Mouse (Mus musculus) forebrain, embryonic 10.5 days (tissue): ENCODE results near the gene Trak1. TPM values are rescaled to one million over a fixed set of nuclear protein-coding genes. Genes with fewer than 3 reads are reported as not detected.

Experiments
- DNase-seq: peaks from one replicate; pipeline ENCODE4 v3.0.0-alpha.2; 2017; ENCODE audit warnings: low spot score; ENCODE audit errors: extremely low spot score
- H3K27ac ChIP-seq: fragments of 300-500 bp; sonication (generic); 2 replicates; pipeline ENCODE4 v1.5.1; 2016; ENCODE audit warnings: mild to moderate bottlenecking
- H3K27me3 ChIP-seq: fragments of 300-500 bp; sonication (generic); 2 replicates; pipeline ENCODE4 v1.6.1; 2016; ENCODE audit warnings: mild to moderate bottlenecking; ENCODE audit not compliant: poor library complexity, severe bottlenecking
- H3K36me3 ChIP-seq: fragments of 300-500 bp; sonication (generic); replicated peaks from 2 replicates; pipeline ENCODE4 v1.6.1; 2016; ENCODE audit warnings: mild to moderate bottlenecking, moderate library complexity
- H3K4me1 ChIP-seq: fragments of 300-500 bp; sonication (generic); 2 replicates; pipeline ENCODE4 v1.6.1; 2016
- H3K4me3 ChIP-seq: fragments of 300-500 bp; sonication (generic); 2 replicates; pipeline ENCODE4 v1.5.1; 2016; ENCODE audit warnings: mild to moderate bottlenecking, moderate library complexity
- H3K9me3 ChIP-seq: fragments of 300-500 bp; sonication (generic); 2 replicates; pipeline ENCODE4 v1.6.1; 2016; ENCODE audit warnings: mild to moderate bottlenecking, moderate library complexity
- WGBS: fragments of 180-500 bp; shearing (Covaris S2); methylation state at CpG from one replicate; pipeline ENCODE4 v1.1.7; 2016; 5-methylcytosine and 5-hydroxymethylcytosine counted together
- polyA plus RNA-seq: library from polyadenylated mRNA; unstranded; fragments of >200 nt; fragmentation: Nextera tagmentation; extraction: Ambion mirVana; gene quantifications from 2 replicates; pipeline ENCODE4 v1.2.1, GENCODE M21; 2016

The Trak1 gene
- polyA plus RNA-seq, 1 experiment from 2014 or later: 27.4 TPM

- WGBS: 93% methylated on average over 15 of the region's 15 CpGs
Observed at GRCm38 (mm10) chr9:121345427-121346130, 48.3 kb downstream of the Trak1 start.

GRCm38 (mm10) chr9:121346635-121347034 is 49.3 kb downstream of the Trak1 start:
- H3K27me3 ChIP-seq: no peaks in the 10 kb centered on the region
- WGBS: 80% methylated on average over 5 of the region's 5 CpGs
- peak overlapping the region; percentile 63 for H3K27ac ChIP-seq

More at GRCm38 (mm10) chr9:121345427-121346130, 48.3 kb downstream of the Trak1 start:
- DNase-seq: no peak
- H3K36me3 ChIP-seq: peaks cover 35% of the 10 kb centered on the region
- no peaks in the 10 kb centered on the region for H3K9me3 ChIP-seq
- H3K4me1 ChIP-seq: peaks cover 85% of the 10 kb centered on the region
- H3K27ac ChIP-seq: peak overlapping the region; percentile 60; the same call in 1 of the 2 replicates
- H3K4me3 ChIP-seq: no peak overlapping the region
- H3K27me3 ChIP-seq: no peaks in the 10 kb centered on the region

GRCm38 (mm10) chr9:121347981-121348380 is 50.7 kb downstream of the Trak1 start:
- DNase-seq: peak; percentile 19
- no peaks in the 10 kb centered on the region for H3K27me3 ChIP-seq
- no peaks in the 10 kb centered on the region for H3K9me3 ChIP-seq
- H3K4me1 ChIP-seq: peaks cover 91% of the 10 kb centered on the region
- no peak overlapping the region; the same call in 1 of the 2 replicates for H3K4me3 ChIP-seq
- H3K36me3 ChIP-seq: peaks cover 18% of the 10 kb centered on the region
- WGBS: 40% methylated on average over 10 of the region's 10 CpGs
- peak overlapping the region; percentile 82 for H3K27ac ChIP-seq

More at GRCm38 (mm10) chr9:121346635-121347034, 49.3 kb downstream of the Trak1 start:
- H3K4me3 ChIP-seq: no peak overlapping the region
- no peaks in the 10 kb centered on the region for H3K9me3 ChIP-seq
- peaks cover 91% of the 10 kb centered on the region for H3K4me1 ChIP-seq
- H3K36me3 ChIP-seq: peaks cover 30% of the 10 kb centered on the region
- no peak for DNase-seq

- no peaks in the 10 kb centered on the region for H3K27me3 ChIP-seq
- no peaks in the 10 kb centered on the region for H3K9me3 ChIP-seq
- 5% methylated on average over 5 of the region's 5 CpGs for WGBS
- peaks cover 91% of the 10 kb centered on the region for H3K4me1 ChIP-seq
- peaks cover 18% of the 10 kb centered on the region for H3K36me3 ChIP-seq
- peak overlapping the region; percentile 9; the same call in 1 of the 2 replicates for H3K4me3 ChIP-seq
- peak overlapping the region; percentile 82 for H3K27ac ChIP-seq
- peak; percentile 58 for DNase-seq
Observed at GRCm38 (mm10) chr9:121348476-121348875, 51.2 kb downstream of the Trak1 start.

GRCm38 (mm10) chr9:121349111-121349510 is 51.8 kb downstream of the Trak1 start:
- Histone ChIP-seq H3K27ac (peak overlapping the region; percentile 82), H3K4me1 (peaks cover 85% of the 10 kb centered on the region)
- WGBS: 86% methylated on average over 8 of the region's 8 CpGs

GRCm38 (mm10) chr9:121350601-121351000 is 53.3 kb downstream of the Trak1 start:
- no peaks in the 10 kb centered on the region for H3K27me3 ChIP-seq
- peak overlapping the region; percentile 73 for H3K27ac ChIP-seq
- H3K36me3 ChIP-seq: peaks cover 7% of the 10 kb centered on the region
- 39% methylated on average over 3 of the region's 3 CpGs for WGBS
- DNase-seq: peak; percentile 14
- peaks cover 85% of the 10 kb centered on the region for H3K4me1 ChIP-seq
- no peak overlapping the region for H3K4me3 ChIP-seq
- H3K9me3 ChIP-seq: no peaks in the 10 kb centered on the region

More at GRCm38 (mm10) chr9:121349111-121349510, 51.8 kb downstream of the Trak1 start:
- Histone ChIP-seq H3K27me3 (no peaks in the 10 kb centered on the region), H3K9me3 (no peaks in the 10 kb centered on the region), H3K4me3 (no peak overlapping the region), H3K36me3 (peaks cover 18% of the 10 kb centered on the region)
- DNase-seq: no peak

- Histone ChIP-seq H3K4me3 (no peak overlapping the region), H3K9me3 (no peaks in the 10 kb centered on the region), H3K27ac (peak overlapping the region; percentile 73), H3K27me3 (no peaks in the 10 kb centered on the region), H3K4me1 (peaks cover 85% of the 10 kb centered on the region), H3K36me3 (no peaks in the 10 kb centered on the region)
- no peak for DNase-seq
- WGBS: 59% methylated on average over 9 of the region's 9 CpGs
Observed at GRCm38 (mm10) chr9:121351388-121352078, 54.2 kb downstream of the Trak1 start.

- 33% methylated on average over 11 of the region's 11 CpGs for WGBS
- Histone ChIP-seq H3K4me1 (peaks cover 85% of the 10 kb centered on the region), H3K9me3 (no peaks in the 10 kb centered on the region)
Observed at GRCm38 (mm10) chr9:121352131-121352606, 54.9 kb downstream of the Trak1 start.

GRCm38 (mm10) chr9:121352726-121353125 is 55.4 kb downstream of the Trak1 start:
- H3K4me1 ChIP-seq: peaks cover 85% of the 10 kb centered on the region
- H3K36me3 ChIP-seq: peaks cover 4% of the 10 kb centered on the region; the same call in 1 of the 2 replicates
- H3K4me3 ChIP-seq: no peak overlapping the region
- WGBS: 89% methylated on average over 9 of the region's 9 CpGs
- no peaks in the 10 kb centered on the region for H3K9me3 ChIP-seq
- H3K27ac ChIP-seq: peak overlapping the region; percentile 73
- no peaks in the 10 kb centered on the region for H3K27me3 ChIP-seq
- DNase-seq: no peak

More at GRCm38 (mm10) chr9:121352131-121352606, 54.9 kb downstream of the Trak1 start:
- Histone ChIP-seq H3K4me3 (no peak overlapping the region), H3K36me3 (no peaks in the 10 kb centered on the region), H3K27ac (peak overlapping the region; percentile 73), H3K27me3 (no peaks in the 10 kb centered on the region)
- DNase-seq: peak; percentile 36

GRCm38 (mm10) chr9:121354792-121355390 is 57.6 kb downstream of the Trak1 start:
- peaks cover 9% of the 10 kb centered on the region; the same call in 1 of the 2 replicates for H3K36me3 ChIP-seq
- no peaks in the 10 kb centered on the region for H3K9me3 ChIP-seq
- H3K27me3 ChIP-seq: no peaks in the 10 kb centered on the region
- no peak overlapping the region for H3K4me3 ChIP-seq
- WGBS: 80% methylated on average over 4 of the region's 4 CpGs
- peaks cover 83% of the 10 kb centered on the region for H3K4me1 ChIP-seq
- peak; percentile 26 for DNase-seq
- peak overlapping the region; percentile 66; the same call in 1 of the 2 replicates for H3K27ac ChIP-seq

- Histone ChIP-seq H3K4me3 (no peak overlapping the region), H3K27me3 (no peaks in the 10 kb centered on the region), H3K9me3 (no peaks in the 10 kb centered on the region), H3K4me1 (peaks cover 85% of the 10 kb centered on the region), H3K36me3 (peaks cover 9% of the 10 kb centered on the region; the same call in 1 of the 2 replicates), H3K27ac (peak overlapping the region; percentile 66)
- WGBS: 81% methylated on average over 9 of the region's 9 CpGs
- no peak for DNase-seq
Observed at GRCm38 (mm10) chr9:121355431-121356141, 58.3 kb downstream of the Trak1 start.

GRCm38 (mm10) chr9:121357102-121357501 is 59.8 kb downstream of the Trak1 start:
- WGBS: 83% methylated on average over 5 of the region's 5 CpGs
- DNase-seq: no peak
- Histone ChIP-seq H3K4me1 (peaks cover 80% of the 10 kb centered on the region), H3K4me3 (no peak overlapping the region), H3K27ac (peak overlapping the region; percentile 48; the same call in 1 of the 2 replicates), H3K9me3 (no peaks in the 10 kb centered on the region), H3K27me3 (no peaks in the 10 kb centered on the region), H3K36me3 (peaks cover 9% of the 10 kb centered on the region; the same call in 1 of the 2 replicates)
